Mouse (Mus musculus) embryonic facial prominence, embryonic 11.5 days (tissue): ENCODE results near the gene Mindy1. TPM values are rescaled to one million over a fixed set of nuclear protein-coding genes. Genes with fewer than 3 reads are reported as not detected.
A peak's percentile ranks its signal among the peaks of the same experiment; 100 is the strongest.

Experiments
- ATAC-seq: fragments of 200-750 bp; cut with Nextera tagmentation; replicated peaks from 2 replicates; pipeline ENCODE4 v1.8.0; 2017; ENCODE audit warnings: low read depth; ENCODE audit not compliant: insufficient number of reproducible peaks, low FRiP score, low TSS enrichment
- DNase-seq: peaks from one replicate; pipeline ENCODE4 v3.0.0-alpha.2; 2015; ENCODE audit warnings: low spot score
- H3K27ac ChIP-seq: fragments of 300-500 bp; sonication (generic); replicated peaks from 2 replicates; pipeline ENCODE4 v1.5.1; 2014; ENCODE audit warnings: mild to moderate bottlenecking, low read depth, low read length, control low read depth
- H3K27me3 ChIP-seq: fragments of 300-500 bp; sonication (generic); 2 replicates; pipeline ENCODE4 v1.6.1; 2014; ENCODE audit warnings: mild to moderate bottlenecking, low read length, moderate library complexity, mixed read lengths; ENCODE audit not compliant: control insufficient read depth, insufficient read depth
- H3K36me3 ChIP-seq: fragments of 300-500 bp; sonication (generic); replicated peaks from 2 replicates; pipeline ENCODE4 v1.6.1; 2014; ENCODE audit warnings: low read depth, mild to moderate bottlenecking, low read length, moderate library complexity, mixed read lengths; ENCODE audit not compliant: control insufficient read depth, insufficient read depth
- H3K4me1 ChIP-seq: fragments of 300-500 bp; sonication (generic); 2 replicates; pipeline ENCODE4 v1.6.1; 2014; ENCODE audit warnings: low read length, mixed read lengths; ENCODE audit not compliant: control insufficient read depth, insufficient read depth
- H3K4me2 ChIP-seq: fragments of 300-500 bp; sonication (generic); 2 replicates; pipeline ENCODE4 v1.6.1; 2014; ENCODE audit warnings: low read depth, mild to moderate bottlenecking, control low read depth, low read length, moderate library complexity
- H3K4me3 ChIP-seq: fragments of 300-500 bp; sonication (generic); 2 replicates; pipeline ENCODE4 v1.5.1; 2014; ENCODE audit warnings: low read depth, low read length, control low read depth
- H3K9ac ChIP-seq: fragments of 300-500 bp; sonication (generic); replicated peaks from 2 replicates; pipeline ENCODE4 v1.6.1; 2014; ENCODE audit warnings: mild to moderate bottlenecking, control low read depth, low read length
- H3K9me3 ChIP-seq: fragments of 300-500 bp; sonication (generic); replicated peaks from 2 replicates; pipeline ENCODE4 v1.6.1; 2016; ENCODE audit warnings: mild to moderate bottlenecking, low read length, inconsistent platforms, mixed read lengths; ENCODE audit not compliant: control insufficient read depth
- WGBS: fragments of 180-500 bp; shearing (Covaris S2); extraction: QIAGEN DNeasy Blood & Tissue Kit; methylation state at CpG from one replicate; pipeline ENCODE4 v1.1.7; 2014; 5-methylcytosine and 5-hydroxymethylcytosine counted together
- polyA plus RNA-seq: library from polyadenylated mRNA; unstranded; fragments of >200 nt; fragmentation: Nextera tagmentation; extraction: Ambion mirVana; gene quantifications from 2 replicates; pipeline ENCODE4 v1.2.1, GENCODE M21; 2014

Gene Mindy1
- 45.7 and 46.8 TPM in 2 replicates for polyA plus RNA-seq

DNA sequence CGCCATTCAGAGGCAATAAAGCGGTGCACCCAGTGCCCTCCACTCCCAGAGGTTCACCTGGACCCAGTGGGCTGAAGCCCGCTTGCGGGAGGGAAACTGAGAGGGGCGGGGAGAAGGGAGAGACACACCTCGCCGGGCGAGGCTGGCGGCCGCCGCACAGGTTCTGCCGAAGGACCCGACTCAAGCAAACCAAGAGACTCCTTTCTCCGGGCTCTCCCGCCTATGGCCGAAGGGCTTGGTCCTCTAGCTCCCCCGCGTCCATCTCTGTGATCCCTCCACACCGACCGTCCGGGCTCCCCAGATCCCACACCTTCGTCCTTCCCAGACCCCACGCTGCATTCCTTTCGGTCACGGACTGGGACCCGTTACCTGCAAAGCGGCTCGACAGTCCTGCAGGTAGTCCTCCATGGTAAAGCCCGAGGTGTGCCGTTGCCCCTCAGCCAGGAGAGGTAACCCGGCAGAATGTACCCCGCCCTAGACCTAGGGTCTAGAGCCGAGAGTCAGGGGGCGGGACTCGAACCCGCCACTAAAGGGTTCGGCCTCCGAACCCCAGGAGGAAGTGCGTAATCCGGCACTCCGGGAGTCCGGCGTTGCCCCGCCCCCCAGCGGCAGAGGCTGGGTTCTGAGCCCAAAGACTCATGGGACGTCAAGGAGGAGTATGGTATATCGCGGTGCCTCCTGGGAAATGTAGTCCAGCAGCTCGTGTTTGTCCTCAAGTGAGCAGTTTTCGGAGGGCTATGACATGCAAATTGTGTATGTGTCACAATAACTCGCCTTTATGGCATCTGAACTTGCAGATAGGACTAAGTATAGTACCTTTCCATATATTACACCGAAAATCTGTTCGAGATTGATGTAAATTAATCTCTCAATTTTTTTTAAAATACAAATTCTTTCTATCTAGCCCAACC is at the start of gene Mindy1, which contains the start of gene Prune1:
Mindy1 (plus strand) TSS at position 130 of the 911 bp plus-strand sequence.
Prune1 (minus strand) TSS at position 861 of the 911 bp plus-strand sequence.
- Histone ChIP-seq H3K4me3 (peak within 1 kb of the TSS; percentile 76), H3K4me1 (peaks cover 2% of the 10 kb centered on the region), H3K27me3 (no peaks in the 10 kb centered on the region), H3K4me2 (peak within 1 kb of the TSS; percentile 87), H3K9me3 (no peaks in the 10 kb centered on the region), H3K9ac (peak within 1 kb of the TSS; percentile 87), H3K36me3 (no peaks in the 10 kb centered on the region), H3K27ac (peak within 1 kb of the TSS; percentile 90)
- DNase-seq (peak; percentile 99), ATAC-seq (peak; percentile 88)
- under 1% methylated on average over 51 of the region's 53 CpGs for WGBS

DNA sequence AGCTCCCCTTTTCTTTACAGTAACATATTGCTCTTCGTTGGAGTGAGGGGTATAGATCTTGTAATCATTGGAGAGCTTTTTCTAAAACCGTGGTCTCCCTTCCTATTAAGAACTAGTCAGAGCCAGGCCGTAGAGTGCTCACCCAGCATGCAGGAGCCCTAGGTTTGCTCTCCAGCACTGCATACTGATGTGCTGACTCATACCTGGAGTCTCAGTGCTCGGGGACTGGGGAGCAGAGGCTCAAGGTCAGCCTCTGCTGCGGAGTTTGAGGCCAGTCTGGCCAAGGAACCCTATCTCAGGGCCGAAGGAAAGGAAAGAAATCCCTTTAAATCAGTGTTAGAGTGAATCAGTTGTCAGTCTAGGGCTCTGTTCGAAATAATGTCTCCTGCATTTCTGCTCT is 48.4 kb upstream of the Mindy1 start:
- Histone ChIP-seq H3K9me3 (no peaks in the 10 kb centered on the region), H3K27me3 (no peaks in the 10 kb centered on the region), H3K27ac (no peak overlapping the region), H3K36me3 (peaks cover 4% of the 10 kb centered on the region; the same call in 1 of the 2 replicates), H3K4me2 (no peak overlapping the region), H3K4me1 (peaks cover 4% of the 10 kb centered on the region), H3K4me3 (no peak overlapping the region), H3K9ac (no peak overlapping the region)
- whole genome bisulfite sequencing = 88% methylated on average over 7 of the region's 7 CpGs
- ATAC-seq (no peak), DNase-seq (no peak)

DNA sequence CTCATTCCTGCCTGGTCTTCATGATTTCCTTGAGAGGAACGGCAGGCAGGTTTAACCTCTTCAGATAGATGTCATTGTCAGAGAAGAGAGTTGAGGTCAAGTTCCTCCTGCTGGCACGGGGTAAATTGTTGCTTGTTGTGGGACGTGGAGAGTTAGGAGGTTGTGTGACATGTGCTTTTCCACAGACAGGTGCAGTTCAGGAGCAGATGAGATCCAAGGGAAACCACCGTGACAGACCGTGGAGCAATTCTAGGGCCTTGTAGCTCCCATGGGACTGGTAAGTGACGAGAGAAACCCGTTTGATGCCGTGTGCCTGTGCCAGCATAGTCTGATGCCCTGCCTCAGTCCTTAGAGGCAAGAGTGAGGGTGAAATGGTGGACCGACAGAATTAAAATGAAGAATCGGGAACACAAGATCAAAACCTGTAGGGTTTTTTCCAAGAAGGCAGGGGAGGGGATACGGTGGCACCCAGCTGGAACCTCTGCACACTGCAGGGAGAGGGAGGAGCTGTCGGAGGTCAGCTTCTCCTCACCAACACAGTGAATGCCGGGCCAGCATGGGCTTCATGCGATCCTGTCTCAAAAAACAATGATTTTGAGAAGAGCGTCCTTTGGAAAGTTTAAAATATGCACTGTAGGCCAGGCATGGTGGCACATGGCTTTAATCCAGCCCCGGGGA is 47.7 kb upstream of the Mindy1 start:
- Histone ChIP-seq H3K4me1 (peaks cover 4% of the 10 kb centered on the region), H3K4me2 (no peak overlapping the region), H3K27me3 (no peaks in the 10 kb centered on the region), H3K4me3 (no peak overlapping the region), H3K9ac (no peak overlapping the region), H3K36me3 (peaks cover 4% of the 10 kb centered on the region; the same call in 1 of the 2 replicates), H3K27ac (no peak overlapping the region), H3K9me3 (no peaks in the 10 kb centered on the region)
- ATAC-seq (no peak), DNase-seq (no peak)
- 87% methylated on average over 16 of the region's 16 CpGs for WGBS

DNA sequence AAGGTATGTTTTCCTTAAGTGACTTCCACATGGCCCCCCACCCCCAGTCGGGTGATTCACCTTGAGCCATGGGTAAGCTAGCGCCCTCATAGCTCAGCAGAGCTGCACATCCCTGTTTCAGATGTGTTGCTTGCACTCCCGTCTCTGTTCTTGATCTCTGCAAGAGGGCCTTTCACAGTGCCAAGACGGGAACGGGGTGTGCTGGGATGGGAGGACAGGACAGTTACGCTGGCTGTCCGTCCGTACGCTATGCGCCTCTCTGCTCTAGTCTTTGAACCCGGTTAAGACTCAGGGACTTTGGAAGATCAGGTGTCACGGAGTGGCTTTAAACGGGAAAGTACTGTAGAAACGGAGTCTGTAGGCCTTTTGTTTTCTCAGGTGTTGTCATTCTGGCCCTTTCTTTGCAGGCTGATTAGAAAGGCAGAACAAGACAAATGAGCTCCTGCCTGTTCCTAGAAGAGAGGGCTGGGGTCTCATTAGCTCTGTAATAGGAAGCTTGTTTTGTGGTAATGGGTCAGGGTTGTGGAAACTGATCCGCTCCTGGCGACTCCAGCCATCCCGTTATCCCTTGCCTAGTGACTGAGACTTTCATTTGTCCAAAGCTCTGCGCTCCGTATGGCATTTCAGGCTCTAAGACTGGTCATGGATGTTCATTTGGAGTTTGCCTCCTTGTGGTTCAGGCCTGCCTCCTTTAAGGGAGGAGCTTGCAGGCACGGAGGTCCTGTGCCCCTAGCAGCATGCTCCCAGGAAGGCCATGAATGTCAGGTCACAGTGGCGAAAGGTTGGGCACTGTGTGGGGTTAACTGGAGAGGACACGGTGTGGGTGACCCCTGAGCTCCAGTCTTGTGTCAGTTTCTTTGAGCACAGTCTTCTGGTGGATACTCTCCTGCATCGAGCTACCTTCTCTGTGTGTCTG is 45.5 kb upstream of the Mindy1 start:
- no peak for DNase-seq
- no peak overlapping the region for H3K4me2 ChIP-seq
- peaks cover 4% of the 10 kb centered on the region for H3K4me1 ChIP-seq
- H3K27ac ChIP-seq = no peak overlapping the region
- no peak overlapping the region for H3K9ac ChIP-seq
- peaks cover 4% of the 10 kb centered on the region; the same call in 1 of the 2 replicates for H3K36me3 ChIP-seq
- 54% methylated on average over 23 of the region's 23 CpGs for WGBS
- H3K27me3 ChIP-seq = no peaks in the 10 kb centered on the region
- ATAC-seq = no peak
- H3K4me3 ChIP-seq = no peak overlapping the region
- H3K9me3 ChIP-seq = no peaks in the 10 kb centered on the region

DNA sequence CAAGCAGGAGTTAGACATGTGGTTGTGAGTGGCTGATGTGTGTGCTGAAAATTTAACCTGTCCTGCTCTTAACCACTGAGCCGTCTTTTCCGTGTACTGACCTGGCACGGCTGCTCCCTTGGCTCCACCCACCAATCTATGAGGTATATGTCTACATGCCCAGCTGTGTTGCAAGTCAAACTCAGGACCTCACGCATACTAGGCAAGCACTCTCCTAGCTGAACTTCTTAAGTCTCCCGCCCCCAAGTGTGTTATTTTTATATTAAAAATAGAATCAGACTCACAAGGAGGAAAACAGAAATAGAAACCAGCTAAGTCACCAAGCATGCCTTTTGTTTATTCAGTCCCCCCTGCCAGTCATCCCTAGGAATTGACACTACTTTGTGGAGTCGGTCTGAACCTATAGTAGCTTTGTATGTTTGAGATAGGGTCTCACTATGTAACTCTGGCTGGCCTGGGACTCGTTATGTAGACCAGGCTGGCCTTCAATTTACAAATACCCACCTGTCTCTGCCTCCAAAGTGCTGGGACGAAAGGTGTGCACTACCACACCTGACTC is 43.5 kb upstream of the Mindy1 start:
- 90% methylated on average over 8 of the region's 8 CpGs for WGBS

DNA sequence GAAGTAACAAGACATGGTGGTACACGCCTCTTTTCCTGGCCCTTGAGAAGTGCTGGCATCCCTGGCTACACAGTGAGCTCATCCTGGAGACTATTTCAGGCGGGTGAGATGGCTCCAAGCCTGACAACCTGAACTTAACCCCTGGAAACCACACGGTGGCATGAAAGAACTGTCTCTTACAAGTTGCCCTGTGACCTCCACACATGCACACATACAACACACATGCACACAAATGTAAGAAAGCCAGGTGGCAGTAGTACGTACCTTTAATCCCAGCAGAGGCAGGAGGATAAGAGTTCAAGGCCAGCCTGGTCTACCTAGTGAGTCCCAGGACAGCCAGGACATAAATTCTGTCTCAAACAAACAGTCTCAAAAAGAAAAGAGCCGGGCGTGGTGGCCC is 42.1 kb upstream of the Mindy1 start:
- no peak overlapping the region for H3K4me3 ChIP-seq
- no peak for ATAC-seq
- no peak overlapping the region for H3K9ac ChIP-seq
- no peaks in the 10 kb centered on the region for H3K27me3 ChIP-seq
- H3K36me3 ChIP-seq = no peaks in the 10 kb centered on the region; the same call in 1 of the 2 replicates
- 86% methylated on average over 6 of the region's 6 CpGs for WGBS
- H3K4me2 ChIP-seq = no peak overlapping the region
- DNase-seq = no peak
- no peaks in the 10 kb centered on the region; the same call in 1 of the 2 replicates for H3K4me1 ChIP-seq
- no peak overlapping the region for H3K27ac ChIP-seq
- no peaks in the 10 kb centered on the region for H3K9me3 ChIP-seq

More for the DNA sequence above, 43.5 kb upstream of the Mindy1 start:
- ATAC-seq (no peak), DNase-seq (no peak)
- no peak overlapping the region for H3K9ac ChIP-seq
- H3K4me3 ChIP-seq = no peak overlapping the region
- no peaks in the 10 kb centered on the region for H3K9me3 ChIP-seq
- no peaks in the 10 kb centered on the region for H3K27me3 ChIP-seq
- H3K27ac ChIP-seq = no peak overlapping the region
- peaks cover 4% of the 10 kb centered on the region; the same call in 1 of the 2 replicates for H3K36me3 ChIP-seq
- H3K4me1 ChIP-seq = no peaks in the 10 kb centered on the region; the same call in 1 of the 2 replicates
- no peak overlapping the region for H3K4me2 ChIP-seq

DNA sequence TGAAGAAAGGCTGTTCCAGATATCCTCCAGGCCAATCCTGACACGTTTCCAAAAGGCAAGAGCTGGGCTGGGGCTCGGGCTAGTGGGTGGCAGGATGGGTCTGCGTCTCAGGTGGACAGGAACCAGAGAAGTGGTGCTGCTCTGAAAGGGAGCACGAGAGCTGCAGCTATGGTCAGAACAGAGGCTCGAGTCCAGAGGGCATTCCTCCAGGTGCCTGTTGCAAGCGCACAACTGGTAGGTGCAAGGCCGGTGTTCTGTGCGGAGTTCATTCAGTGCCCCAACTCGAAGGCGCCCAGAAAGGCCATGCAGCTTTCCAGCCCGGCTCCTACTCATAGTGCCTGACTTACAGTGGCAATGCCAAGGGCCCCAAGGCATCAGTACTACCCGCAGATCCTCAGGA is 41.2 kb upstream of the Mindy1 start:
- Histone ChIP-seq H3K4me1 (no peaks in the 10 kb centered on the region; the same call in 1 of the 2 replicates), H3K4me2 (no peak overlapping the region), H3K27ac (no peak overlapping the region), H3K27me3 (no peaks in the 10 kb centered on the region), H3K9me3 (no peaks in the 10 kb centered on the region), H3K4me3 (no peak overlapping the region), H3K9ac (no peak overlapping the region), H3K36me3 (no peaks in the 10 kb centered on the region; the same call in 1 of the 2 replicates)
- DNase-seq = no peak
- ATAC-seq = no peak
- whole genome bisulfite sequencing = 90% methylated on average over 12 of the region's 12 CpGs
